Comparison of ENCODE assay signal across 8 mouse cellular contexts in the genomic region with DNA sequence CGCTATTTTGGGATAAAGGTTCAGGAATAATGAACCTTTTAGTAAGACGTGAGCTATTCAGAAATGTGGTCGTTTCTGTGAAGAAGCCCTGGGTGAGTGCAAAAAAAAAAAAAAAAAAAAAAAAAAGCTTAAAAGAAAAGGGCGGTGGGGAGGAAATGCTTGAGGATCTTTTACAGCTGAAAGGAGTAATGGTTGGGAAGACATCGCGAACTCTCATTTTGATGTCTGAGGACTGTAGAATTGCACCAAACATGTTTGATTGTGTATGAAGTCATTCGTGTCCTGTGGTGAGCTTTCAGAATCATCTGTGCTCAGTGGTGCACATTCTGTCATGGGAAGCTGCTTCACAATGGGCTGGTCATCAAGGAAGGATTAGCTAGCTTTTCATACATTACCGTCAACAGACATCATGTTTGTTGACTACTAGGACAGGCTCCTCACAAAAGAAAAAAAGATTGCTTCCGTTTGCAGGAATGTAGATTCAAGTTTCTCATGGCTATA. TPM values are rescaled to one million over a fixed set of nuclear protein-coding genes. Genes with fewer than 3 reads are reported as not detected.
DNase-seq lines count a peak whose midpoint lies in the region; ATAC-seq and TF ChIP-seq lines count a peak whose summit lies in the region.

No protein-coding gene starts in this region.

- DNase-seq in kidney, adult 11 months = no peak
- DNase-seq in embryonic facial prominence, embryonic 14.5 days (ENCODE audit: low spot score) = no peak
- no peak for DNase-seq in limb, embryonic 10.5 days (ENCODE audit: low spot score)
- no peak for DNase-seq in urinary bladder, postnatal 4 days (ENCODE audit: low spot score in 2 of 2)
- DNase-seq in cerebellum, adult 2 months = no peak

- WGBS in kidney, embryonic 15.5 days = 29% methylated on average over 9 of the region's 9 CpGs
- WGBS in embryonic facial prominence, embryonic 14.5 days = 24% methylated on average over 9 of the region's 9 CpGs
- 33% methylated on average over 9 of the region's 9 CpGs for WGBS in limb, embryonic 10.5 days
- 33% methylated on average over 9 of the region's 9 CpGs for WGBS in neural tube, embryonic 15.5 days
- 13% methylated on average over 9 of the region's 9 CpGs for WGBS in cerebellum, adult 2 months

- peaks cover 5% of the 10 kb centered on the region; the same call in 1 of the 2 replicates for H3K4me1 ChIP-seq in kidney, embryonic 15.5 days
- no peaks in the 10 kb centered on the region; the same call in 1 of the 2 replicates for H3K4me1 ChIP-seq in embryonic facial prominence, embryonic 14.5 days (ENCODE audit: control insufficient read depth, insufficient read depth, low read length)
- peaks cover 7% of the 10 kb centered on the region; the same call in 1 of the 2 replicates for H3K4me1 ChIP-seq in limb, embryonic 10.5 days
- H3K4me1 ChIP-seq in neural tube, embryonic 15.5 days = 0 out of 2 replicates have a peak, but pooled peaks cover 5% of the 10 kb centered on the region
- H3K4me1 ChIP-seq in cerebellum, adult 2 months (ENCODE audit: control insufficient read depth, insufficient read depth, low read length) = no peaks in the 10 kb centered on the region

- no peaks in the 10 kb centered on the region for H3K36me3 ChIP-seq in kidney, embryonic 15.5 days
- no peaks in the 10 kb centered on the region for H3K36me3 ChIP-seq in embryonic facial prominence, embryonic 14.5 days (ENCODE audit: control insufficient read depth, insufficient read depth, low read length)
- no peaks in the 10 kb centered on the region for H3K36me3 ChIP-seq in limb, embryonic 10.5 days
- H3K36me3 ChIP-seq in neural tube, embryonic 15.5 days = no peaks in the 10 kb centered on the region

- ATAC-seq in kidney, embryonic 15.5 days (replicated peaks; ENCODE audit: low FRiP score) = no peak
- ATAC-seq in embryonic facial prominence, embryonic 14.5 days (ENCODE audit: low read depth) = no peak
- ATAC-seq in neural tube, embryonic 15.5 days (ENCODE audit: low FRiP score) = peak; percentile 8; the same call in 1 of the 2 replicates
- no peak for ATAC-seq in CD4-positive, CD25-positive, alpha-beta regulatory T cell, adult 4 months

- TF ChIP-seq POLR2A in cerebellum, adult 2 months (IDR thresholded peaks at IDR 0.05; ENCODE audit: borderline replicate concordance, insufficient read depth, low read length) = no peak

- H3K27me3 ChIP-seq in kidney, embryonic 15.5 days = no peaks in the 10 kb centered on the region
- H3K27me3 ChIP-seq in embryonic facial prominence, embryonic 14.5 days (replicated peaks; ENCODE audit: control insufficient read depth, insufficient read depth, low read length) = no peaks in the 10 kb centered on the region
- H3K27me3 ChIP-seq in limb, embryonic 10.5 days (ENCODE audit: low read depth, poor library complexity, severe bottlenecking) = no peaks in the 10 kb centered on the region
- no peaks in the 10 kb centered on the region for H3K27me3 ChIP-seq in neural tube, embryonic 15.5 days (replicated peaks)
- no peaks in the 10 kb centered on the region for H3K27me3 ChIP-seq in cerebellum, adult 2 months (ENCODE audit: control insufficient read depth, insufficient read depth, low read length)

- H3K4me3 ChIP-seq in kidney, embryonic 15.5 days (replicated peaks) = peak overlapping the region; percentile 58
- peak overlapping the region; percentile 50 for H3K4me3 ChIP-seq in embryonic facial prominence, embryonic 14.5 days (ENCODE audit: low read depth, low read length)
- H3K4me3 ChIP-seq in limb, embryonic 10.5 days = peak overlapping the region; percentile 59
- H3K4me3 ChIP-seq in neural tube, embryonic 15.5 days (replicated peaks) = peak overlapping the region; percentile 50
- no peak overlapping the region for H3K4me3 ChIP-seq in cerebellum, adult 2 months (replicated peaks; ENCODE audit: insufficient read depth, low read depth, low read length)

- 0 out of 2 replicates have a peak overlapping the region, but pooled peaks have one; percentile 15 for H3K9ac ChIP-seq in kidney, embryonic 15.5 days
- peak overlapping the region; percentile 62 for H3K9ac ChIP-seq in embryonic facial prominence, embryonic 14.5 days (ENCODE audit: low read depth, low read length)
- peak overlapping the region; percentile 41; the same call in 1 of the 2 replicates for H3K9ac ChIP-seq in neural tube, embryonic 15.5 days (replicated peaks)

- H3K4me2 ChIP-seq in kidney, embryonic 15.5 days = peak overlapping the region; percentile 74
- peak overlapping the region; percentile 63 for H3K4me2 ChIP-seq in embryonic facial prominence, embryonic 14.5 days (ENCODE audit: low read depth, low read length)
- H3K4me2 ChIP-seq in neural tube, embryonic 15.5 days = peak overlapping the region; percentile 79

- TF ChIP-seq CTCF in cerebellum, adult 2 months (IDR thresholded peaks at IDR 0.05; ENCODE audit: borderline replicate concordance, insufficient read depth, low read depth, low read length) = no peak

- 0 out of 2 replicates have a peak overlapping the region, but pooled peaks have one; percentile 67 for H3K27ac ChIP-seq in kidney, embryonic 15.5 days
- H3K27ac ChIP-seq in embryonic facial prominence, embryonic 14.5 days (replicated peaks; ENCODE audit: low read depth, low read length) = no peak overlapping the region; the same call in 1 of the 2 replicates
- no peak overlapping the region; the same call in 1 of the 2 replicates for H3K27ac ChIP-seq in limb, embryonic 10.5 days
- H3K27ac ChIP-seq in neural tube, embryonic 15.5 days (replicated peaks) = no peak overlapping the region
- H3K27ac ChIP-seq in cerebellum, adult 2 months (ENCODE audit: insufficient read depth, low read length) = no peak overlapping the region

- no peaks in the 10 kb centered on the region for H3K9me3 ChIP-seq in kidney, embryonic 15.5 days (replicated peaks)
- H3K9me3 ChIP-seq in embryonic facial prominence, embryonic 14.5 days (ENCODE audit: control insufficient read depth, low read length) = no peaks in the 10 kb centered on the region
- H3K9me3 ChIP-seq in limb, embryonic 10.5 days (replicated peaks) = no peaks in the 10 kb centered on the region
- H3K9me3 ChIP-seq in neural tube, embryonic 15.5 days (replicated peaks) = no peaks in the 10 kb centered on the region

RNA-seq across cellular contexts. Expression of a gene that starts 0.7 kb away (rescaled TPM):
- 25.6 and 35.8 TPM in 2 replicates for polyA plus RNA-seq in kidney, embryonic 15.5 days (2015; fragmentation: Nextera tagmentation; extraction: Ambion mirVana)
- 71.5 and 84.1 TPM in 2 replicates for polyA plus RNA-seq in embryonic facial prominence, embryonic 14.5 days (2014; fragmentation: Nextera tagmentation; extraction: Ambion mirVana)
- polyA plus RNA-seq in limb, embryonic 10.5 days (2016; fragmentation: Nextera tagmentation; extraction: Ambion mirVana) = 7.4 and 9.0 TPM in 2 replicates
- 7.9 and 13.0 TPM in 2 replicates for polyA plus RNA-seq in neural tube, embryonic 15.5 days (2015; fragmentation: Nextera tagmentation; extraction: Ambion mirVana)
- 0.48 and 1.4 TPM in 2 replicates for polyA plus RNA-seq in cerebellum, adult 2 months (2012; rRNA removed)
- polyA plus RNA-seq in CD4-positive, CD25-positive, alpha-beta regulatory T cell, adult 4 months (2017; shearing (Covaris generic)) = 1 to 10 TPM in 1 of 2 experiments, not detected in 1; 1.3 TPM

RNA-seq across cellular contexts. Expression of a gene that starts 41.2 kb away (rescaled TPM):
- polyA plus RNA-seq in kidney, embryonic 15.5 days (2015; fragmentation: Nextera tagmentation; extraction: Ambion mirVana) = not detected in 2 replicates
- 0.72 TPM in 1 of 2 replicates, not detected in the other for polyA plus RNA-seq in embryonic facial prominence, embryonic 14.5 days (2014; fragmentation: Nextera tagmentation; extraction: Ambion mirVana)
- polyA plus RNA-seq in limb, embryonic 10.5 days (2016; fragmentation: Nextera tagmentation; extraction: Ambion mirVana) = not detected in 2 replicates
- 0.32 TPM in 1 of 2 replicates, not detected in the other for polyA plus RNA-seq in neural tube, embryonic 15.5 days (2015; fragmentation: Nextera tagmentation; extraction: Ambion mirVana)
- 0.61 and 0.73 TPM in 2 replicates for polyA plus RNA-seq in cerebellum, adult 2 months (2012; rRNA removed)
- polyA plus RNA-seq in CD4-positive, CD25-positive, alpha-beta regulatory T cell, adult 4 months (2017; shearing (Covaris generic)) = not detected
